Mouse (Mus musculus): ENCODE results near the gene Hist1h4f. TPM values are rescaled to one million over a fixed set of nuclear protein-coding genes. Genes with fewer than 3 reads are reported as not detected.
"Not testable (repeated sequence)": the region's sequence is repeated elsewhere in the genome, so short reads cannot be mapped to it uniquely, and the experiment has no call there.

Hist1h4f gene
- total and polyA plus RNA-seq, 3 experiments = 0.88 to 19.6 (median 14.7) TPM

- Histone ChIP-seq H3K4me3 (no peak overlapping the region), H3K27me3 (ENCODE audit: control insufficient read depth, insufficient read depth, low read length) (no peaks in the 10 kb centered on the region), H3K9ac (ENCODE audit: low read depth, low read length) (no peak overlapping the region), H3K4me1 (ENCODE audit: control insufficient read depth, insufficient read depth, low read length) (no peaks in the 10 kb centered on the region; the same call in 1 of the 2 replicates), H3K36me3 (ENCODE audit: control insufficient read depth, insufficient read depth, low read length) (no peaks in the 10 kb centered on the region), H3K79me2 (replicated peaks; ENCODE audit: control insufficient read depth, insufficient read depth, low read length) (no peaks in the 10 kb centered on the region), H3K27ac (no peak overlapping the region)
- DNase-seq = no peak
- intact Hi-C loops (cut with DNase I) = no loop called here
- WGBS = 71% methylated on average over 7 of the region's 7 CpGs
- TF ChIP-seq CTCF (IDR thresholded peaks at IDR 0.05) = no peak
- TF ChIP-seq EP300 (IDR thresholded peaks at IDR 0.05; ENCODE audit: insufficient read depth, low read depth, low read length) = no peak
- TF ChIP-seq POLR2A (IDR thresholded peaks at IDR 0.05; ENCODE audit: insufficient read depth, low read depth, low read length) = no peak
These were observed 41.2 kb upstream of the Hist1h4f start for GRCm38 (mm10) chr13:23592614-23593013.

- H3K27me3 ChIP-seq (ENCODE audit: control insufficient read depth, insufficient read depth, low read length); H3K4me3 ChIP-seq; H3K36me3 ChIP-seq (ENCODE audit: control insufficient read depth, insufficient read depth, low read length); H3K27ac ChIP-seq; intact Hi-C loops (cut with DNase I); H3K4me1 ChIP-seq (ENCODE audit: control insufficient read depth, insufficient read depth, low read length); H3K9ac ChIP-seq (ENCODE audit: low read depth, low read length); H3K79me2 ChIP-seq (replicated peaks; ENCODE audit: control insufficient read depth, insufficient read depth, low read length); DNase-seq: not testable (repeated sequence)
- WGBS = 71% methylated on average over 7 of the region's 7 CpGs
These were observed 40.4 kb upstream of the Hist1h4f start for GRCm38 (mm10) chr13:23591886-23592285.

- intact Hi-C loops (cut with DNase I) = no loop called here
- TF ChIP-seq POLR2A (IDR thresholded peaks at IDR 0.05; ENCODE audit: insufficient read depth, low read depth, low read length) = no peak
- TF ChIP-seq CTCF (IDR thresholded peaks at IDR 0.05) = no peak
- TF ChIP-seq EP300 (IDR thresholded peaks at IDR 0.05; ENCODE audit: insufficient read depth, low read depth, low read length) = no peak
- Histone ChIP-seq H3K36me3 (ENCODE audit: control insufficient read depth, insufficient read depth, low read length) (no peaks in the 10 kb centered on the region), H3K4me1 (ENCODE audit: control insufficient read depth, insufficient read depth, low read length) (no peaks in the 10 kb centered on the region; the same call in 1 of the 2 replicates), H3K79me2 (replicated peaks; ENCODE audit: control insufficient read depth, insufficient read depth, low read length) (no peaks in the 10 kb centered on the region), H3K27me3 (ENCODE audit: control insufficient read depth, insufficient read depth, low read length) (no peaks in the 10 kb centered on the region), H3K27ac (no peak overlapping the region), H3K4me3 (no peak overlapping the region), H3K9ac (ENCODE audit: low read depth, low read length) (no peak overlapping the region)
- no peak for DNase-seq
- 93% methylated on average over 7 of the region's 7 CpGs for WGBS
These were observed 39.8 kb upstream of the Hist1h4f start for GRCm38 (mm10) chr13:23591206-23591605.

GRCm38 (mm10) chr13:23586940-23587225, 35.4 kb upstream of the Hist1h4f start:
- Histone ChIP-seq H3K4me3 (peak overlapping the region; percentile 67), H3K9ac (ENCODE audit: low read depth, low read length) (no peak overlapping the region), H3K27ac (no peak overlapping the region), H3K79me2 (replicated peaks; ENCODE audit: control insufficient read depth, insufficient read depth, low read length) (no peaks in the 10 kb centered on the region), H3K36me3 (ENCODE audit: control insufficient read depth, insufficient read depth, low read length) (peaks cover 4% of the 10 kb centered on the region; the same call in 1 of the 2 replicates), H3K4me1 (ENCODE audit: control insufficient read depth, insufficient read depth, low read length) (peaks cover 4% of the 10 kb centered on the region), H3K27me3 (ENCODE audit: control insufficient read depth, insufficient read depth, low read length) (no peaks in the 10 kb centered on the region)
- TF ChIP-seq EP300 (IDR thresholded peaks at IDR 0.05; ENCODE audit: insufficient read depth, low read depth, low read length) (no peak), POLR2A (IDR thresholded peaks at IDR 0.05; ENCODE audit: insufficient read depth, low read depth, low read length) (no peak), CTCF (IDR thresholded peaks at IDR 0.05) (no peak)
- intact Hi-C loops (cut with DNase I) = loop anchor here (1.0 to 10.0 kb wide), 4 partner anchors 34 to 1872 kb away; partner anchors contain the start of genes Hist1h1b, Hist1h2ai, Hist1h2an and Hist1h2be
- DNase-seq = no peak
- 16% methylated on average over 1 of the region's 1 CpGs for WGBS

GRCm38 (mm10) chr13:23586099-23586939, 34.9 kb upstream of the Hist1h4f start:
- Histone ChIP-seq H3K36me3 (ENCODE audit: control insufficient read depth, insufficient read depth, low read length) (peaks cover 4% of the 10 kb centered on the region; the same call in 1 of the 2 replicates), H3K4me1 (ENCODE audit: control insufficient read depth, insufficient read depth, low read length) (peaks cover 4% of the 10 kb centered on the region), H3K9ac (ENCODE audit: low read depth, low read length) (peak overlapping the region; percentile 60; the same call in 1 of the 2 replicates), H3K79me2 (replicated peaks; ENCODE audit: control insufficient read depth, insufficient read depth, low read length) (no peaks in the 10 kb centered on the region), H3K4me3 (peak overlapping the region; percentile 67), H3K27ac (peak overlapping the region; percentile 95), H3K27me3 (ENCODE audit: control insufficient read depth, insufficient read depth, low read length) (no peaks in the 10 kb centered on the region)
- no peak for DNase-seq
- WGBS = 1% methylated on average over 22 of the region's 22 CpGs
- intact Hi-C loops (cut with DNase I) = loop anchor here (1.0 to 10.0 kb wide), 4 partner anchors 35 to 1872 kb away; partner anchors contain the start of genes Hist1h1b, Hist1h2ai, Hist1h2an and Hist1h2be
- TF ChIP-seq CTCF (IDR thresholded peaks at IDR 0.05) (no peak), POLR2A (IDR thresholded peaks at IDR 0.05; ENCODE audit: insufficient read depth, low read depth, low read length) (no peak), EP300 (IDR thresholded peaks at IDR 0.05; ENCODE audit: insufficient read depth, low read depth, low read length) (no peak)

- Histone ChIP-seq H3K9ac (ENCODE audit: low read depth, low read length) (peak overlapping the region; percentile 79), H3K4me3 (peak overlapping the region; percentile 67), H3K27ac (peak overlapping the region; percentile 95)
- TF ChIP-seq POLR2A (IDR thresholded peaks at IDR 0.05; ENCODE audit: insufficient read depth, low read depth, low read length) = peak; percentile 96
- not testable (repeated sequence) for H3K79me2 ChIP-seq (replicated peaks; ENCODE audit: control insufficient read depth, insufficient read depth, low read length); H3K4me1 ChIP-seq (ENCODE audit: control insufficient read depth, insufficient read depth, low read length); H3K36me3 ChIP-seq (ENCODE audit: control insufficient read depth, insufficient read depth, low read length); H3K27me3 ChIP-seq (ENCODE audit: control insufficient read depth, insufficient read depth, low read length)
- peak; percentile 77 to 80 for DNase-seq
- intact Hi-C loops (cut with DNase I) = loop anchor here (1.0 to 10.0 kb wide), 6 partner anchors 36 to 1871 kb away; partner anchors contain the start of genes Hist1h1b, Hist1h2ai, Hist1h2an and Hist1h2bc
- under 1% methylated on average over 35 of the region's 36 CpGs for WGBS
These were observed 34.1 kb upstream of the Hist1h4f start for GRCm38 (mm10) chr13:23585442-23586098.

All from heart, adult 2 months (tissue).